Mouse (Mus musculus): ENCODE results near the gene Nt5dc1.
"Not testable (repeated sequence)": the region's sequence is repeated elsewhere in the genome, so short reads cannot be mapped to it uniquely, and the experiment has no call there.

Gene Nt5dc1

GRCm38 (mm10) chr10:34418204-34418756 lies at the start of gene Nt5dc1:
Gene Nt5dc1, minus strand, starts transcription at chr10:34418552.
- peak; percentile 96 for ATAC-seq (ENCODE audit: low TSS enrichment)

- no peak for ATAC-seq (ENCODE audit: low TSS enrichment)
These were observed 46.0 kb upstream of the Nt5dc1 start for GRCm38 (mm10) chr10:34464321-34464720.

GRCm38 (mm10) chr10:34461451-34461850 lies 43.1 kb upstream of the Nt5dc1 start:
- ATAC-seq (ENCODE audit: low TSS enrichment), result no peak

GRCm38 (mm10) chr10:34449469-34449868 lies 31.1 kb upstream of the Nt5dc1 start:
- ATAC-seq (ENCODE audit: low TSS enrichment), result peak; percentile 93

- ATAC-seq (ENCODE audit: low TSS enrichment), result not testable (repeated sequence)
These were observed 15.8 kb upstream of the Nt5dc1 start for GRCm38 (mm10) chr10:34434191-34434590.

GRCm38 (mm10) chr10:34431783-34432182 lies 13.4 kb upstream of the Nt5dc1 start:
- ATAC-seq (ENCODE audit: low TSS enrichment), result peak; percentile 67; the same call in 1 of the 2 replicates

GRCm38 (mm10) chr10:34418794-34419193 lies 442 bp upstream of the Nt5dc1 start:
- not testable (repeated sequence) for ATAC-seq (ENCODE audit: low TSS enrichment)

- no peak for ATAC-seq (ENCODE audit: low TSS enrichment)
These were observed 19.1 kb downstream of the Nt5dc1 start for GRCm38 (mm10) chr10:34399267-34399666.

GRCm38 (mm10) chr10:34396959-34397358 lies 21.4 kb downstream of the Nt5dc1 start:
- no peak for ATAC-seq (ENCODE audit: low TSS enrichment)

GRCm38 (mm10) chr10:34389681-34390080 lies 28.7 kb downstream of the Nt5dc1 start, which contains the start of gene Col10a1:
Gene Col10a1, plus strand, starts transcription at chr10:34389981.
- ATAC-seq (ENCODE audit: low TSS enrichment), result no peak

- no peak for ATAC-seq (ENCODE audit: low TSS enrichment)
These were observed 32.7 kb downstream of the Nt5dc1 start for GRCm38 (mm10) chr10:34385636-34386035.

- ATAC-seq (ENCODE audit: low TSS enrichment), result no peak
These were observed 45.0 kb downstream of the Nt5dc1 start for GRCm38 (mm10) chr10:34373332-34373731.

- peak; percentile 98 for ATAC-seq (ENCODE audit: low TSS enrichment)
These were observed 50.2 kb downstream of the Nt5dc1 start for GRCm38 (mm10) chr10:34368138-34368537.

GRCm38 (mm10) chr10:34363756-34364155 lies 54.6 kb downstream of the Nt5dc1 start:
- ATAC-seq (ENCODE audit: low TSS enrichment), result no peak

- ATAC-seq (ENCODE audit: low TSS enrichment), result no peak
These were observed 60.1 kb downstream of the Nt5dc1 start for GRCm38 (mm10) chr10:34358263-34358662.

- no peak for ATAC-seq (ENCODE audit: low TSS enrichment)
These were observed 66.2 kb downstream of the Nt5dc1 start for GRCm38 (mm10) chr10:34352166-34352565.

GRCm38 (mm10) chr10:34341886-34342285 lies 76.5 kb downstream of the Nt5dc1 start:
- ATAC-seq (ENCODE audit: low TSS enrichment), result no peak

- ATAC-seq (ENCODE audit: low TSS enrichment), result no peak
These were observed 77.3 kb downstream of the Nt5dc1 start for GRCm38 (mm10) chr10:34341014-34341413.

GRCm38 (mm10) chr10:34328310-34328709 lies 90.0 kb downstream of the Nt5dc1 start:
- peak; percentile 99 for ATAC-seq (ENCODE audit: low TSS enrichment)

- no peak for ATAC-seq (ENCODE audit: low TSS enrichment)
These were observed 91.2 kb downstream of the Nt5dc1 start for GRCm38 (mm10) chr10:34327144-34327543.

- ATAC-seq (ENCODE audit: low TSS enrichment), result peak; percentile 45; the same call in 1 of the 2 replicates
These were observed 91.7 kb downstream of the Nt5dc1 start for GRCm38 (mm10) chr10:34326701-34327100.

GRCm38 (mm10) chr10:34320809-34321208 lies 97.5 kb downstream of the Nt5dc1 start:
- no peak for ATAC-seq (ENCODE audit: low TSS enrichment)

GRCm38 (mm10) chr10:34317217-34317606 lies 101.1 kb downstream of the Nt5dc1 start:
- no peak; the same call in 1 of the 2 replicates for ATAC-seq (ENCODE audit: low TSS enrichment)

All from frontal cortex, adult (tissue).